Mouse (Mus musculus) brain, embryonic 14.5 days (tissue): ENCODE data around the gene Agfg1.

Experiments
- CTCF ChIP-seq: fragments of 200-500 bp; IDR thresholded peaks from 2 replicates; pipeline ENCODE4 v1.5.1; 2012; ENCODE audit warnings: inconsistent platforms, mild to moderate bottlenecking, moderate library complexity, borderline replicate concordance; ENCODE audit not compliant: insufficient read depth, insufficient read length; ENCODE audit errors: extremely low read depth
- POLR2A ChIP-seq: fragments of 200-500 bp; IDR thresholded peaks from 2 replicates; pipeline ENCODE4 v1.6.1; 2012; ENCODE audit warnings: mild to moderate bottlenecking, inconsistent platforms, borderline replicate concordance; ENCODE audit not compliant: poor library complexity, insufficient read depth, insufficient read length, severe bottlenecking; ENCODE audit errors: extremely low read depth

- TF ChIP-seq POLR2A (no peak), CTCF (no peak)
Measured at GRCm38 (mm10) chr1:82839614-82840421, 535 bp downstream of the Agfg1 start.
